Mouse (Mus musculus) hindbrain, embryonic 13.5 days (tissue): ENCODE data around the gene Acp6. TPM values are rescaled to one million over a fixed set of nuclear protein-coding genes. Genes with fewer than 3 reads are reported as not detected.
A peak's percentile ranks its signal among the peaks of the same experiment; 100 is the strongest.

Experiments
- ATAC-seq: fragments of 200-750 bp; cut with Nextera tagmentation; 2 replicates; pipeline ENCODE4 v1.8.0; 2017; ENCODE audit warnings: moderate TSS enrichment; ENCODE audit not compliant: low FRiP score
- H3K27ac ChIP-seq: fragments of 300-500 bp; sonication (generic); 2 replicates; pipeline ENCODE4 v1.5.1; 2015; ENCODE audit warnings: inconsistent platforms, mild to moderate bottlenecking, moderate library complexity
- H3K27me3 ChIP-seq: fragments of 300-500 bp; sonication (generic); 2 replicates; pipeline ENCODE4 v1.6.1; 2015; ENCODE audit warnings: mild to moderate bottlenecking, inconsistent platforms
- H3K36me3 ChIP-seq: fragments of 300-500 bp; sonication (generic); 2 replicates; pipeline ENCODE4 v1.6.1; 2015; ENCODE audit warnings: mild to moderate bottlenecking, inconsistent platforms
- H3K4me1 ChIP-seq: fragments of 300-500 bp; sonication (generic); replicated peaks from 2 replicates; pipeline ENCODE4 v1.6.1; 2015; ENCODE audit warnings: inconsistent platforms
- H3K4me2 ChIP-seq: fragments of 300-500 bp; sonication (generic); 2 replicates; pipeline ENCODE4 v1.6.1; 2015; ENCODE audit warnings: inconsistent platforms, mild to moderate bottlenecking, moderate library complexity
- H3K4me3 ChIP-seq: fragments of 300-500 bp; sonication (generic); 2 replicates; pipeline ENCODE4 v1.5.1; 2015; ENCODE audit warnings: mild to moderate bottlenecking, inconsistent platforms
- H3K9ac ChIP-seq: fragments of 300-500 bp; sonication (generic); 2 replicates; pipeline ENCODE4 v1.6.1; 2015; ENCODE audit warnings: mild to moderate bottlenecking, inconsistent platforms
- H3K9me3 ChIP-seq: fragments of 300-500 bp; sonication (generic); 2 replicates; pipeline ENCODE4 v1.6.1; 2016; ENCODE audit warnings: inconsistent platforms
- WGBS: fragments of 180-500 bp; shearing (Covaris S2); methylation state at CpG from one replicate; pipeline ENCODE4 v1.1.7; 2015; 5-methylcytosine and 5-hydroxymethylcytosine counted together
- polyA plus RNA-seq: library from polyadenylated mRNA; unstranded; fragments of >200 nt; fragmentation: Nextera tagmentation; extraction: Ambion mirVana; gene quantifications from 2 replicates; pipeline ENCODE4 v1.2.1, GENCODE M21; 2015

Acp6 gene
- polyA plus RNA-seq, 1 experiment from 2014 or later: 17.5 TPM

- WGBS: 46% methylated on average over 5 of the region's 5 CpGs
- peak; percentile 9; the same call in 1 of the 2 replicates for ATAC-seq
- no peaks in the 10 kb centered on the region for H3K27me3 ChIP-seq
Measured at GRCm38 (mm10) chr3:97201943-97202342, 43.4 kb downstream of the Acp6 start.

GRCm38 (mm10) chr3:97203880-97204279 is 45.3 kb downstream of the Acp6 start:
- ATAC-seq: no peak
- Histone ChIP-seq H3K4me1 (peaks cover 14% of the 10 kb centered on the region), H3K9ac (no peak overlapping the region), H3K36me3 (peaks cover 52% of the 10 kb centered on the region), H3K4me3 (no peak overlapping the region), H3K4me2 (no peak overlapping the region), H3K9me3 (no peaks in the 10 kb centered on the region), H3K27ac (no peak overlapping the region), H3K27me3 (no peaks in the 10 kb centered on the region)
- 78% methylated on average over 14 of the region's 14 CpGs for WGBS

More at GRCm38 (mm10) chr3:97201943-97202342, 43.4 kb downstream of the Acp6 start:
- no peak overlapping the region for H3K27ac ChIP-seq
- H3K4me3 ChIP-seq: no peak overlapping the region
- no peak overlapping the region; the same call in 1 of the 2 replicates for H3K9ac ChIP-seq
- no peaks in the 10 kb centered on the region for H3K9me3 ChIP-seq
- H3K36me3 ChIP-seq: peaks cover 33% of the 10 kb centered on the region
- H3K4me1 ChIP-seq: peaks cover 10% of the 10 kb centered on the region
- no peak overlapping the region for H3K4me2 ChIP-seq

- Histone ChIP-seq H3K36me3 (peaks cover 77% of the 10 kb centered on the region), H3K4me3 (no peak overlapping the region), H3K4me2 (no peak overlapping the region), H3K9me3 (no peaks in the 10 kb centered on the region), H3K9ac (no peak overlapping the region), H3K4me1 (peaks cover 4% of the 10 kb centered on the region), H3K27me3 (no peaks in the 10 kb centered on the region), H3K27ac (no peak overlapping the region)
- WGBS: 81% methylated on average over 3 of the region's 3 CpGs
- no peak for ATAC-seq
Measured at GRCm38 (mm10) chr3:97206521-97206920, 47.9 kb downstream of the Acp6 start.

GRCm38 (mm10) chr3:97209351-97209750 is 50.8 kb downstream of the Acp6 start:
- no peaks in the 10 kb centered on the region for H3K9me3 ChIP-seq
- peak overlapping the region; percentile 19; the same call in 1 of the 2 replicates for H3K9ac ChIP-seq
- H3K27me3 ChIP-seq: no peaks in the 10 kb centered on the region
- H3K4me2 ChIP-seq: no peak overlapping the region
- no peak overlapping the region for H3K27ac ChIP-seq
- WGBS: 77% methylated on average over 9 of the region's 9 CpGs
- H3K4me3 ChIP-seq: no peak overlapping the region
- ATAC-seq: no peak
- H3K4me1 ChIP-seq: peaks cover 7% of the 10 kb centered on the region
- H3K36me3 ChIP-seq: peaks cover 97% of the 10 kb centered on the region

- Histone ChIP-seq H3K4me1 (peaks cover 16% of the 10 kb centered on the region), H3K9ac (no peak overlapping the region), H3K27me3 (no peaks in the 10 kb centered on the region), H3K27ac (no peak overlapping the region), H3K4me2 (no peak overlapping the region), H3K36me3 (peaks cover 97% of the 10 kb centered on the region), H3K4me3 (no peak overlapping the region), H3K9me3 (no peaks in the 10 kb centered on the region)
- 89% methylated on average over 5 of the region's 5 CpGs for WGBS
- ATAC-seq: no peak
Measured at GRCm38 (mm10) chr3:97211177-97211576, 52.6 kb downstream of the Acp6 start.

- Histone ChIP-seq H3K9ac (no peak overlapping the region), H3K27me3 (no peaks in the 10 kb centered on the region), H3K4me2 (no peak overlapping the region), H3K36me3 (peaks cover 86% of the 10 kb centered on the region), H3K4me3 (no peak overlapping the region), H3K27ac (no peak overlapping the region), H3K9me3 (no peaks in the 10 kb centered on the region), H3K4me1 (peaks cover 12% of the 10 kb centered on the region)
- 92% methylated on average over 10 of the region's 10 CpGs for whole genome bisulfite sequencing
- ATAC-seq: no peak
Measured at GRCm38 (mm10) chr3:97213871-97214270, 55.3 kb downstream of the Acp6 start.

- no peaks in the 10 kb centered on the region for H3K27me3 ChIP-seq
- H3K9me3 ChIP-seq: no peaks in the 10 kb centered on the region
- peaks cover 12% of the 10 kb centered on the region for H3K4me1 ChIP-seq
- H3K36me3 ChIP-seq: peaks cover 86% of the 10 kb centered on the region
- 57% methylated on average over 1 of the region's 1 CpGs for WGBS
- H3K4me2 ChIP-seq: no peak overlapping the region
- no peak overlapping the region for H3K9ac ChIP-seq
- ATAC-seq: no peak
- 0 out of 2 replicates have a peak overlapping the region, but pooled peaks have one; percentile 31 for H3K27ac ChIP-seq
- H3K4me3 ChIP-seq: no peak overlapping the region
Measured at GRCm38 (mm10) chr3:97214439-97214838, 55.9 kb downstream of the Acp6 start.

GRCm38 (mm10) chr3:97215526-97215925 is 56.9 kb downstream of the Acp6 start:
- ATAC-seq: no peak
- peaks cover 12% of the 10 kb centered on the region for H3K4me1 ChIP-seq
- H3K4me3 ChIP-seq: no peak overlapping the region
- H3K4me2 ChIP-seq: no peak overlapping the region
- no peaks in the 10 kb centered on the region for H3K9me3 ChIP-seq
- H3K36me3 ChIP-seq: peaks cover 86% of the 10 kb centered on the region
- H3K27me3 ChIP-seq: no peaks in the 10 kb centered on the region
- H3K9ac ChIP-seq: no peak overlapping the region
- WGBS: 83% methylated on average over 3 of the region's 3 CpGs
- H3K27ac ChIP-seq: no peak overlapping the region

- peaks cover 42% of the 10 kb centered on the region for H3K36me3 ChIP-seq
- H3K4me3 ChIP-seq: no peak overlapping the region
- H3K4me2 ChIP-seq: no peak overlapping the region
- no peaks in the 10 kb centered on the region for H3K9me3 ChIP-seq
- WGBS: 61% methylated on average over 9 of the region's 9 CpGs
- H3K27ac ChIP-seq: no peak overlapping the region
- peaks cover 41% of the 10 kb centered on the region for H3K4me1 ChIP-seq
- H3K27me3 ChIP-seq: no peaks in the 10 kb centered on the region
- no peak overlapping the region for H3K9ac ChIP-seq
- no peak for ATAC-seq
Measured at GRCm38 (mm10) chr3:97223261-97223660, 64.7 kb downstream of the Acp6 start.

- Histone ChIP-seq H3K27me3 (no peaks in the 10 kb centered on the region), H3K27ac (no peak overlapping the region), H3K36me3 (peaks cover 25% of the 10 kb centered on the region), H3K9ac (no peak overlapping the region), H3K4me2 (no peak overlapping the region), H3K9me3 (no peaks in the 10 kb centered on the region), H3K4me1 (peaks cover 46% of the 10 kb centered on the region), H3K4me3 (no peak overlapping the region)
- ATAC-seq: no peak
- 79% methylated on average over 5 of the region's 5 CpGs for WGBS
Measured at GRCm38 (mm10) chr3:97225231-97225630, 66.7 kb downstream of the Acp6 start.

GRCm38 (mm10) chr3:97226719-97227118 is 68.1 kb downstream of the Acp6 start:
- H3K27ac ChIP-seq: peak overlapping the region; percentile 95
- peaks cover 46% of the 10 kb centered on the region for H3K4me1 ChIP-seq
- 1% methylated on average over 18 of the region's 18 CpGs for WGBS
- peak overlapping the region; percentile 79 for H3K4me3 ChIP-seq
- peak overlapping the region; percentile 75 for H3K4me2 ChIP-seq
- ATAC-seq: peak; percentile 34; the same call in 1 of the 2 replicates
- H3K36me3 ChIP-seq: peaks cover 14% of the 10 kb centered on the region; the same call in 1 of the 2 replicates
- no peaks in the 10 kb centered on the region for H3K27me3 ChIP-seq
- no peaks in the 10 kb centered on the region for H3K9me3 ChIP-seq
- H3K9ac ChIP-seq: peak overlapping the region; percentile 92
